Mouse (Mus musculus): ENCODE data around the gene Actn1. TPM values are rescaled to one million over a fixed set of nuclear protein-coding genes. Genes with fewer than 3 reads are reported as not detected.

Actn1 gene
- polyA plus RNA-seq, 1 experiment, result 0.54 TPM

- Histone ChIP-seq H3K27me3 (ENCODE audit: control insufficient read depth) (no peaks in the 10 kb centered on the region), H3K36me3 (ENCODE audit: control insufficient read depth) (no peaks in the 10 kb centered on the region), H3K4me3 (replicated peaks) (no peak overlapping the region), H3K9me3 (ENCODE audit: control insufficient read depth, low read length) (no peaks in the 10 kb centered on the region), H3K4me1 (ENCODE audit: control insufficient read depth) (peaks cover 5% of the 10 kb centered on the region; the same call in 1 of the 2 replicates)
- TF ChIP-seq TAL1 (IDR thresholded peaks at IDR 0.05; ENCODE audit: low read length) (no peak), GATA1 (IDR thresholded peaks at IDR 0.05; ENCODE audit: low read length) (no peak)
Measured at GRCm38 (mm10) chr12:80222473-80222872, 37.7 kb downstream of the Actn1 start.

- Histone ChIP-seq H3K4me1 (ENCODE audit: control insufficient read depth) (peaks cover 9% of the 10 kb centered on the region), H3K9me3 (ENCODE audit: control insufficient read depth, low read length) (no peaks in the 10 kb centered on the region), H3K27me3 (ENCODE audit: control insufficient read depth) (no peaks in the 10 kb centered on the region), H3K36me3 (ENCODE audit: control insufficient read depth) (no peaks in the 10 kb centered on the region), H3K4me3 (replicated peaks) (no peak overlapping the region)
- no peak for TF ChIP-seq TAL1 (IDR thresholded peaks at IDR 0.05; ENCODE audit: low read length)
- TF ChIP-seq GATA1 (IDR thresholded peaks at IDR 0.05; ENCODE audit: low read length), result no peak
Measured at GRCm38 (mm10) chr12:80220260-80221038, 39.7 kb downstream of the Actn1 start.

GRCm38 (mm10) chr12:80218784-80219183 is 41.4 kb downstream of the Actn1 start:
- H3K4me1 ChIP-seq (ENCODE audit: control insufficient read depth), result peaks cover 8% of the 10 kb centered on the region
- no peak overlapping the region for H3K4me3 ChIP-seq (replicated peaks)
- no peak for TF ChIP-seq TAL1 (IDR thresholded peaks at IDR 0.05; ENCODE audit: low read length)
- TF ChIP-seq GATA1 (IDR thresholded peaks at IDR 0.05; ENCODE audit: low read length), result no peak
- H3K36me3 ChIP-seq (ENCODE audit: control insufficient read depth), result no peaks in the 10 kb centered on the region
- no peaks in the 10 kb centered on the region for H3K9me3 ChIP-seq (ENCODE audit: control insufficient read depth, low read length)
- no peaks in the 10 kb centered on the region for H3K27me3 ChIP-seq (ENCODE audit: control insufficient read depth)

- H3K36me3 ChIP-seq (ENCODE audit: control insufficient read depth), result no peaks in the 10 kb centered on the region
- no peaks in the 10 kb centered on the region for H3K27me3 ChIP-seq (ENCODE audit: control insufficient read depth)
- peaks cover 6% of the 10 kb centered on the region for H3K4me1 ChIP-seq (ENCODE audit: control insufficient read depth)
- TF ChIP-seq TAL1 (IDR thresholded peaks at IDR 0.05; ENCODE audit: low read length), result no peak
- no peak for TF ChIP-seq GATA1 (IDR thresholded peaks at IDR 0.05; ENCODE audit: low read length)
- H3K4me3 ChIP-seq (replicated peaks), result no peak overlapping the region
- no peaks in the 10 kb centered on the region for H3K9me3 ChIP-seq (ENCODE audit: control insufficient read depth, low read length)
Measured at GRCm38 (mm10) chr12:80218045-80218611, 42.0 kb downstream of the Actn1 start.

- H3K4me1 ChIP-seq (ENCODE audit: control insufficient read depth), result peaks cover 6% of the 10 kb centered on the region
- TF ChIP-seq GATA1 (IDR thresholded peaks at IDR 0.05; ENCODE audit: low read length), result no peak
- no peak for TF ChIP-seq TAL1 (IDR thresholded peaks at IDR 0.05; ENCODE audit: low read length)
- H3K9me3 ChIP-seq (ENCODE audit: control insufficient read depth, low read length), result no peaks in the 10 kb centered on the region
- H3K36me3 ChIP-seq (ENCODE audit: control insufficient read depth), result no peaks in the 10 kb centered on the region
- no peak overlapping the region for H3K4me3 ChIP-seq (replicated peaks)
- H3K27me3 ChIP-seq (ENCODE audit: control insufficient read depth), result no peaks in the 10 kb centered on the region
Measured at GRCm38 (mm10) chr12:80217049-80217448, 43.1 kb downstream of the Actn1 start.

- Histone ChIP-seq H3K4me1 (ENCODE audit: control insufficient read depth) (peaks cover 6% of the 10 kb centered on the region), H3K27me3 (ENCODE audit: control insufficient read depth) (no peaks in the 10 kb centered on the region), H3K36me3 (ENCODE audit: control insufficient read depth) (no peaks in the 10 kb centered on the region), H3K4me3 (replicated peaks) (no peak overlapping the region), H3K9me3 (ENCODE audit: control insufficient read depth, low read length) (no peaks in the 10 kb centered on the region)
- no peak for TF ChIP-seq TAL1 (IDR thresholded peaks at IDR 0.05; ENCODE audit: low read length)
- no peak for TF ChIP-seq GATA1 (IDR thresholded peaks at IDR 0.05; ENCODE audit: low read length)
Measured at GRCm38 (mm10) chr12:80216258-80216881, 43.8 kb downstream of the Actn1 start.

- H3K9me3 ChIP-seq (ENCODE audit: control insufficient read depth, low read length), result no peaks in the 10 kb centered on the region
- H3K27me3 ChIP-seq (ENCODE audit: control insufficient read depth), result no peaks in the 10 kb centered on the region
- TF ChIP-seq GATA1 (IDR thresholded peaks at IDR 0.05; ENCODE audit: low read length), result no peak
- TF ChIP-seq TAL1 (IDR thresholded peaks at IDR 0.05; ENCODE audit: low read length), result no peak
- peaks cover 6% of the 10 kb centered on the region for H3K4me1 ChIP-seq (ENCODE audit: control insufficient read depth)
- H3K36me3 ChIP-seq (ENCODE audit: control insufficient read depth), result no peaks in the 10 kb centered on the region; the same call in 1 of the 2 replicates
- no peak overlapping the region for H3K4me3 ChIP-seq (replicated peaks)
Measured at GRCm38 (mm10) chr12:80213810-80214209, 46.4 kb downstream of the Actn1 start.

- H3K36me3 ChIP-seq (ENCODE audit: control insufficient read depth), result no peaks in the 10 kb centered on the region; the same call in 1 of the 2 replicates
- H3K27me3 ChIP-seq (ENCODE audit: control insufficient read depth), result no peaks in the 10 kb centered on the region
- H3K4me1 ChIP-seq (ENCODE audit: control insufficient read depth), result peaks cover 6% of the 10 kb centered on the region
- H3K9me3 ChIP-seq (ENCODE audit: control insufficient read depth, low read length), result no peaks in the 10 kb centered on the region
- H3K4me3 ChIP-seq (replicated peaks), result no peak overlapping the region
- TF ChIP-seq TAL1 (IDR thresholded peaks at IDR 0.05; ENCODE audit: low read length), result no peak
- no peak for TF ChIP-seq GATA1 (IDR thresholded peaks at IDR 0.05; ENCODE audit: low read length)
Measured at GRCm38 (mm10) chr12:80213263-80213662, 46.9 kb downstream of the Actn1 start.

All from erythroblast, embryonic 14.5 days (primary cell).